Mouse (Mus musculus): ENCODE measurements around the gene Gm4141. TPM values are rescaled to one million over a fixed set of nuclear protein-coding genes. Genes with fewer than 3 reads are reported as not detected.

Gene Gm4141
- not detected for polyA plus RNA-seq (2014; fragmentation: Illumina TruSeq; extraction: RNeasy Lipid Tissue Mini Kit (QIAGEN cat#74804); ENCODE audit: low read depth, low replicate concordance)

GRCm38 (mm10) chr7:20576141-20576540 is at the start of gene Gm4141:
Gene Gm4141, minus strand, starts transcription at chr7:20576241.

GRCm38 (mm10) chr7:20598921-20599320 is 22.9 kb upstream of the Gm4141 start, which contains the start of gene Gm4513:
Gene Gm4513, minus strand, starts transcription at chr7:20599021.

GRCm38 (mm10) chr7:20545657-20546056 is 30.4 kb downstream of the Gm4141 start, which contains the start of gene Gm5726:
Gene Gm5726, minus strand, starts transcription at chr7:20545757.

GRCm38 (mm10) chr7:20533537-20533936 is 42.5 kb downstream of the Gm4141 start, which contains the start of gene Vmn1r104:
Gene Vmn1r104, plus strand, starts transcription at chr7:20533837.

Other genes with a start within 250 kb of the Gm4141 start
- not detected for gene Gm4133, start 242.2 kb downstream of the Gm4141 start, polyA plus RNA-seq (2014; fragmentation: Illumina TruSeq; extraction: RNeasy Lipid Tissue Mini Kit (QIAGEN cat#74804); ENCODE audit: low read depth, low replicate concordance)
- not detected for gene Gm5728, start 200.8 kb downstream of the Gm4141 start, polyA plus RNA-seq (2014; fragmentation: Illumina TruSeq; extraction: RNeasy Lipid Tissue Mini Kit (QIAGEN cat#74804); ENCODE audit: low read depth, low replicate concordance)
- gene Vmn1r100, start 158.3 kb downstream of the Gm4141 start, polyA plus RNA-seq (2014; fragmentation: Illumina TruSeq; extraction: RNeasy Lipid Tissue Mini Kit (QIAGEN cat#74804); ENCODE audit: low read depth, low replicate concordance) = not detected
- gene Vmn1r101, start 133.6 kb downstream of the Gm4141 start, polyA plus RNA-seq (2014; fragmentation: Illumina TruSeq; extraction: RNeasy Lipid Tissue Mini Kit (QIAGEN cat#74804); ENCODE audit: low read depth, low replicate concordance) = not detected
- not detected for gene Gm10670, start 101.3 kb downstream of the Gm4141 start, polyA plus RNA-seq (2014; fragmentation: Illumina TruSeq; extraction: RNeasy Lipid Tissue Mini Kit (QIAGEN cat#74804); ENCODE audit: low read depth, low replicate concordance)
- not detected for gene Vmn1r103, start 65.7 kb downstream of the Gm4141 start, polyA plus RNA-seq (2014; fragmentation: Illumina TruSeq; extraction: RNeasy Lipid Tissue Mini Kit (QIAGEN cat#74804); ENCODE audit: low read depth, low replicate concordance)
- gene Vmn1r104, start 42.4 kb downstream of the Gm4141 start, polyA plus RNA-seq (2014; fragmentation: Illumina TruSeq; extraction: RNeasy Lipid Tissue Mini Kit (QIAGEN cat#74804); ENCODE audit: low read depth, low replicate concordance) = not detected
- gene Gm5726, start 30.5 kb downstream of the Gm4141 start, polyA plus RNA-seq (2014; fragmentation: Illumina TruSeq; extraction: RNeasy Lipid Tissue Mini Kit (QIAGEN cat#74804); ENCODE audit: low read depth, low replicate concordance) = not detected
- not detected for gene Gm4513, start 22.8 kb upstream of the Gm4141 start, polyA plus RNA-seq (2014; fragmentation: Illumina TruSeq; extraction: RNeasy Lipid Tissue Mini Kit (QIAGEN cat#74804); ENCODE audit: low read depth, low replicate concordance)
- gene Vmn1r107, start 92.7 kb upstream of the Gm4141 start, polyA plus RNA-seq (2014; fragmentation: Illumina TruSeq; extraction: RNeasy Lipid Tissue Mini Kit (QIAGEN cat#74804); ENCODE audit: low read depth, low replicate concordance) = not detected
- not detected for gene Vmn1r111, start 127.0 kb upstream of the Gm4141 start, polyA plus RNA-seq (2014; fragmentation: Illumina TruSeq; extraction: RNeasy Lipid Tissue Mini Kit (QIAGEN cat#74804); ENCODE audit: low read depth, low replicate concordance)
- not detected for gene Gm10668, start 154.4 kb upstream of the Gm4141 start, polyA plus RNA-seq (2014; fragmentation: Illumina TruSeq; extraction: RNeasy Lipid Tissue Mini Kit (QIAGEN cat#74804); ENCODE audit: low read depth, low replicate concordance)
- gene Vmn1r112, start 194.9 kb upstream of the Gm4141 start, polyA plus RNA-seq (2014; fragmentation: Illumina TruSeq; extraction: RNeasy Lipid Tissue Mini Kit (QIAGEN cat#74804); ENCODE audit: low read depth, low replicate concordance) = not detected
- not detected for gene Vmn1r113, start 211.0 kb upstream of the Gm4141 start, polyA plus RNA-seq (2014; fragmentation: Illumina TruSeq; extraction: RNeasy Lipid Tissue Mini Kit (QIAGEN cat#74804); ENCODE audit: low read depth, low replicate concordance)
- not detected for gene Vmn1r114, start 235.9 kb upstream of the Gm4141 start, polyA plus RNA-seq (2014; fragmentation: Illumina TruSeq; extraction: RNeasy Lipid Tissue Mini Kit (QIAGEN cat#74804); ENCODE audit: low read depth, low replicate concordance)